Mouse (Mus musculus) c-Kit-positive CD71-negative TER-119-negative erythroid progenitor cells, embryonic 14.5 days (primary cell): Measurements from ENCODE around the gene Cela1.

Source experiments
- DNase-seq: peaks from one replicate; pipeline ENCODE4 v3.0.0-alpha.2; 2013; ENCODE audit warnings: low read depth

Cela1 gene

DNA sequence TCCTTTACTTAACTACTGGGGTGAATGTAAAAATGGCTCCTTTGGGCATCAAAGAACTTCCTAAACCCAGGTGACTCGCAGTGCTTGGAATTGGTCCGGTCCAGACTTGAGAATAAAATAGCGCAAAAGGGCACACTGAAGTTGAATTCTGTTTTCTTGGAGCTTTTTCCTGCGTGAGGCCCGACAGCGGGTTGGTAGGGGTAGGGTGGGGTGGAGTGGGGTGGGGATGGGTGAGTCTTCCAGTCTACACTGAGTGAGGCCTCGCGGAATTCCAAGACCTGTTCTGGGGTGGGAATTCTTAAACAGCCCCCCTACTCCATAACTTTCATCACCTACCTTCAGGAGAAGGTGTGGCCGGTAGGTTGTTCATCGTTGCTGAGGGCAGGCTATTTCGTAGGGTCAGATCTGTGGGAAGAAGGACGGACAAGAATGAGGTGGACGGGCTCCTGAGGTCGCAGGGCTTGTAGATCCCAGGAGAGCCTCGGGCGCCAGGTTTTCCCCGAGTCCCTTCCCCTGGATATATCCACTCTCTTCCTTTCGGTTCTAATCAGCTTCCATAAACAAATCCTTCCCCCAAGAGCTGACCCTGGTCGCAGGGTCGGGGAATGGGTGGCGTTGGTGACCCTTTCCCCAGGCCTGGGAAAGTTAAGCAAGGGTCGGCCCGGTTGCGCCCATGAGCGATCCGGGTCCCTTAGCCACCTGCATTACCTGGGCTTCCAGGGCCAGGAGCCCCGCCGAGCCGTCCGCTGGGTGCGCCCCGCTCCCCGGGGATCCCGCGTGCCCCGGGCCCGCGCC is 51.7 kb downstream of the Cela1 start:
- no peak for DNase-seq

DNA sequence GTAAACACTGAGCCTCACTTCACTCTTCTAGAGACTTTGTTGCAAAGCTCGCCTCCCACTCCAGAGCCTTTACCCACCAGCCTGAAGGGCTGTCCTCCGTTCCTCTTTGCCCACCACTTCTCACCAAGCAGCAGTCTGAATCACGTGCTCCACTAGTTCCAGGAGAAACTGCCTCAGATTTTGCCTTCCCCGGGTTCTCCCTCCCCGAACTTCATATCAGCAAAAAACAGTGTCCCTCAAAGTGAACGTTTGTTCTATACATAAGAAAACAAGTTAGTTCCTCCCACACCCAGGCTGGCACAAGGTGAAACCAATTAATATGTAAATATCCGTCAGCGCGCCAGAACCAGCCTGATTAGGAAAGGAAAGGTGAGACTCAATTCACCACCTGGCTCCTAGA is 52.5 kb downstream of the Cela1 start:
- DNase-seq, result no peak

DNA sequence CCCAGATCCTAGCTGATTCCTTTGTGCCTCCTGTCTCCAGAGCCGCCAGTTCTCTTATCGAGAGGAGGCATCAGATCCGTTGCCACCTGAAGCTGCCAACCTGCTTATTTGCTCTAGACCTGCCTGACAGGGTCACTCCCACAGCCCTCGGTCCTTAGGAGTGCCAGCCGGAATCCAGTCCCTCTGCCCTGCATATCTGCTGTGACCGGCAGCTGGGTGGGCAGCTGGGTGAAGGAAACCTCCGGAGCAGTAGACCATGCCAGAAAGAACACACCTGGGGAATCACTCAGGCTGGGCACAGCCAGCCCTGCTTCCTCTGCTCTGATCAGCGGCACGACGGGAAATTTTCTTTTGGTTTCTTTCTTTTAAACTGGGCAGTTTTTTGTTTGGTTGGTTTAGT is 54.4 kb downstream of the Cela1 start:
- DNase-seq, result no peak

DNA sequence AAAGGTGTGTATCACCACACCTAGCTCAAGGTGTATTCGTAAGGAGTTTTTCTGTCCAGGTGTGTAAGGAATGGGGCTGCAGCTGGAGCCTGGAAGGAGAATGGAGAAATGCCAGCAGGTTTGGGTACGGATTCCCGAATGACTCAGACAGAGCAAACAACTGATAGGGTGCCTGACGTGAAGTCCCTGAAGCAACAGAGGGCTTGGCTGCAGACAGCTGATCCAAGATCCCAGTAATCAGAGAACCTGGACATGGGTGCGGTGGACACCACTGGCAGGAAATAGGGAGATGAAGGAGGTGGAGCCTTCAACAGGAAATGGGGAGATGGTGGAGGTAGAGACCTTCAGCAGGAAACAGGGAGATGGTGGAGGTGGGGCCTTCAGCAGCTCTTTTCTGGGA is 55.4 kb downstream of the Cela1 start:
- no peak for DNase-seq

DNA sequence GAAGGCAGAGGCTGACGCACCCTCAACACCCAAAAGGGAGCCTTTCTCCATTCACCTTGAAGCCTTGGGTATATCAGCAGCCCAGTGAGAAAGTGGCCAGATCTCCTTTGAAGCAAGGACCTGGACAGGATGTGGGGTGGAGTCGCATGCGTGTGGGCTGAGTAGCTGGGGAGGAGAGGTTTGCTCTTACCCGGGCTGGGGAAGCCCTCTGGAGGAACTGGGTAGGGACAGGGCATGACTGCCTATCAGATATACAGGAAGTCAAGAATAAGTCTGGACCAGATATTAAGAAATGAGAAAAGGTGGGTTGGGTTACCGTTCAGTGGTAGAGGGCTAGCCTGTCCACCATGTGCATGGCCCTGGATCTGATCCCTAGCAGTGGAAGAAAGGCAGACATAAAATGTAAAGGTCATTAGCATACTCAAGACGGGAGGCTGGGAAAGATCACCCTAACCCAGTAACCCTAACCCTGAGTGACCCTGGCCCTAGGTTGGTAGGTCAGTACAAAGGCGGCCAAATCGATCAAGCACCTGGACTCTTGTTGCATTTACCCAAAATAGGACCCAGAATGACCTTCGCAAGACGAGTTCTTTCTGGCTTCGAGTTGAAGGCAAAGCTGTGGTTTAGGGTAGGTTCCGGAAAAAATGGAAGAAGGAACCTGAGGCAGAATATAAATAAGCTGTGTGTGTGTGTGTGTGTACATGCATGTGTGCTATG is 56.1 kb downstream of the Cela1 start:
- DNase-seq, result no peak

DNA sequence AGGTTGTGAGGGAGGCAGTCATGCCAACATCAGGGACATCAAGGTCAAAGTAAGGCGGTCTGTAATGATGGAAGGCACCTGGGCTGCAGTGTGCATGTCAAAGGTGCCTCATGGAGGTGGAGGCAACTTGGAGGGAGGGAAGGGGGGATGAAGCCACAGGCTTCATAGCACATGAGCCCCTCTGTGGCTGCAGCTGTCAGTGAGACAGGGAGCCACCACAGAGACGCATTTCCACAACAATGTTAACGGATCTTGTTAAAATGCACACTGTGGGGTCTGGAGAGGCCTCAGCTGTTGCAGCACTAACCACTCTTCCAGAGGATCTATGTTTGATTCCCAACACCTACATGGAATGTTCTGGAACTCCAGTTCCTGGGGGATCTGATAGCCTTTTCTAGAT is 57.6 kb downstream of the Cela1 start:
- DNase-seq, result no peak

DNA sequence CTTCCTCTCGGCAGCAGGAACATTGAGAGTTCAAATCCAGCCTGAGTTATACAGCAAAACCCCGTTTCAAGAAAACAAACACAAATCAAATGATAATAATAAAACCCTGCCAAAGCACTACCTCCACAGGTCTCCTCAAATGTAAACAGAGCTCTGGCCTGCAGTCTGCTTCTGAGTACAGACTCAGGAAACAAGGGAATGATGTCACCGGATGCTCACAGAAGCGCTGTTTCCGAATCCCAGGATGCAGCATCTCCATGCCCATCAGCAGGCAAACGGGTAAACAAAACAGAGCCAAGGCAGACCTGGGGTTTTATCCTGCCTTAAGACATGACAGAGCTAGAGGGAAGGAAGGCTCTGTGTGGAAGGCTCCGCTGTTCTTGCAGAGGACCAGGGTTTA is 58.9 kb downstream of the Cela1 start:
- no peak for DNase-seq

DNA sequence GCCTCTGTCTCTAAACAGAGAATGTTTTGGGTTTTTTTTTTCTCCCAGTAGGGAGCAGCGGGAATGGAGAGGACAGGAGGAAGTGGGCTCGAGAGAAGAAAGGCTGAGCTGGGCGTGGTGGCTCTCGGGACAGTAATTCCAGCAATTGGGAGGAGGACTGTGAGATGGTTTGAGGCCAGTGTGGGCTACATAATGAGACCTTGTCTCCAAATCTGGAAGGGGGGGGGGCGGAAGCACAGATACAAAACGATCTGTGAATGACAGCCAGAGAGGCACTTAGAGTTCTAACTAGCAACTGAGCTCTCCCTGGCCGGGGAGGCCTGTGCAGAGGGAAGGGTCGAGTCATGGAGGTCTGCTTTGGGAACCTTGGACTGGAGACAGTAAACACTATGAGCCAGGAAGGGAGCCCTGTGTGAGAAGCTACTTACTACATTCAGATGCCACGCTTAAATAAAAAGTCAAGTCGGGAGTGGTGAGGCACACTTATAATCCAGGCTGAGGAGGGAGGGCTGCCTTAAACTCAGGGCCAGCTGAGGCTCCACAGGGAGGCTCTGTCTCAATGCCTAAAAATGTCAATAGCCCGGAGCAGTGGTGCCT is 59.8 kb downstream of the Cela1 start:
- no peak for DNase-seq

DNA sequence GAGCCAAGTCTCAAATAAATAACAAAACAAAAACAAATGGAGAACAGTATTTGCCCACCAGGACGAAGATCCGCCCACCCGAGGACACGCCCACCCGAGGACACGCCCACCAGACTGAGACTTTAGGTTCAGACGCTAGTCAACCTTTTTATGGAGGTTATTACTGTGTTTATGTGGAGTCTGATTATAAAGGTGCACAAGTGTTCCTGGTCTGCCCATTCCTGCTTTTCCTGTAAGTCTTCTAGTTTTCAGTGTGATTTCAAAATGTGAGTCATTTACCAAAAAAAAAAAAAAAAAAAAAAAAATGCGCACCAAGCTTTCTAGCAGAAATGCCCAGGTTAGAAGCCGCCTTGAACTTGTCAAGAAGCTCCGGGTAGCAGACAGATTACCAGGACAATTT is 60.4 kb downstream of the Cela1 start:
- DNase-seq, result no peak

DNA sequence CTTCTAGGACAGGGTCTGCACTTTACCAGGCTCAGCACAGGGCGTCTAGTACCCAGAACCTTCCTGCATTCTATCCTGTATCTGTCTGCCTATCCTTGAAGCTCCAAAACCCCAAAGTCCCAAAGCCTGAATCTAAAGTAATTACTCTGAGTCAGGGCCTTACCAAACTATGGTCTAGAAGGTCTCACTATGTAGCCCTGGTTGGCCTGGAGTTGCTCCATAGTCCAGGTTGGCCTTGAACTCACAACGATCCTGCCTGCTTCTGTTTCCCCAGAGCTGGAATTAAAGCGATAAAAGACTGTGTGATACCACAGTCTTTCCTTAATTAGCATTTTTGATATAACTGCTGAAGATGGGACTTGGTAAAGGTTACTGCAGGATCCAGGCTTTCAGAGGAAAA is 63.3 kb downstream of the Cela1 start:
- DNase-seq, result no peak
